Mouse (Mus musculus): ENCODE measurements around the gene Psmd12. TPM values are rescaled to one million over a fixed set of nuclear protein-coding genes. Genes with fewer than 3 reads are reported as not detected.
A peak's percentile ranks its signal among the peaks of the same experiment; 100 is the strongest.

Gene Psmd12
- polyA plus RNA-seq, 1 experiment from 2014 or later, result 89.4 TPM

DNA sequence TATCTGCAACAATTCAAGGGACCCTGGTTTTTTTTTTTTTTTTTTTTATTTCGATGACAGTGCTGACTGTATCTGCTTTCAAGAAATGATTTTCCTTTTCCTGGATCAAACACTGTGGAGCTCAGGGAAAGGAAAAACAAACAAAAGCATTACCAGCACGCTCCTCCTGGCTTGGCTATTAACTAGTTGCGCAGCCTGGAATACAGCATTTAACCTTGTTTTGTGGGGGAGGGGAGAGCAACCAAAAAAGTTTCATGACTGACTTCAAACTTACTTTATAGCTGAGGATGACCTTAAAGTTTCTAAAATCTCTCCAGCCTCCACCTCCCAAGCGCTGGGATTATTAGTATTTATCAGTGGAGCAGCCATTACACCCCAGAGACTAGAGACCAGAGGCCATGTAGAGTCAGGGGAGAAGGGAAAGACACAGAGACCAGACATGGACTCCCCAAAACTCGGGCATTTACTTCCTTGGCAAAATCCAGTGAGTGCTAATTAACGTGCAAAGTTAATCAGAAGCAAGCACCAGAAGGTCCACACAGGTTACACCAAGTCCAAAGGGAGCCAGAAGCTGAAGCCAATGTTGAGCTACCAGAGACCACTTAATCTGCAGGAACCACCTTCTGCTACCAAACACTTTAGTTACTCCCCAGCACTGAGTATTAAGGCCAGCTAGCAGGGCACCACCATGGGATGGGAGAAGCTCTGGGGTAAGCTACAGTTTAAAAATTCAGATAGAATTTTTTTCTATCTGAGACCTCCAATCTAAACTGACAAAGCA, 12.5 kb upstream of the Psmd12 start:
- Histone ChIP-seq H3K27me3 (replicated peaks; ENCODE audit: control insufficient read depth, insufficient read depth, low read length) (no peaks in the 10 kb centered on the region), H3K36me3 (ENCODE audit: control insufficient read depth, insufficient read depth) (no peaks in the 10 kb centered on the region), H3K4me1 (replicated peaks; ENCODE audit: control insufficient read depth, insufficient read depth, low read length) (no peaks in the 10 kb centered on the region), H3K4me3 (ENCODE audit: low read depth, low read length) (no peak overlapping the region), H3K27ac (ENCODE audit: low read depth, low read length) (no peak overlapping the region), H3K9me3 (ENCODE audit: control insufficient read depth) (no peaks in the 10 kb centered on the region), H3K9ac (ENCODE audit: low read depth, low read length) (no peak overlapping the region), H3K4me2 (replicated peaks; ENCODE audit: low read depth) (no peak overlapping the region)
- no peak for TF ChIP-seq CTCF (IDR thresholded peaks at IDR 0.05; ENCODE audit: low read depth)
- 59% methylated on average over 6 of the region's 6 CpGs for WGBS
- no peak for ATAC-seq

DNA sequence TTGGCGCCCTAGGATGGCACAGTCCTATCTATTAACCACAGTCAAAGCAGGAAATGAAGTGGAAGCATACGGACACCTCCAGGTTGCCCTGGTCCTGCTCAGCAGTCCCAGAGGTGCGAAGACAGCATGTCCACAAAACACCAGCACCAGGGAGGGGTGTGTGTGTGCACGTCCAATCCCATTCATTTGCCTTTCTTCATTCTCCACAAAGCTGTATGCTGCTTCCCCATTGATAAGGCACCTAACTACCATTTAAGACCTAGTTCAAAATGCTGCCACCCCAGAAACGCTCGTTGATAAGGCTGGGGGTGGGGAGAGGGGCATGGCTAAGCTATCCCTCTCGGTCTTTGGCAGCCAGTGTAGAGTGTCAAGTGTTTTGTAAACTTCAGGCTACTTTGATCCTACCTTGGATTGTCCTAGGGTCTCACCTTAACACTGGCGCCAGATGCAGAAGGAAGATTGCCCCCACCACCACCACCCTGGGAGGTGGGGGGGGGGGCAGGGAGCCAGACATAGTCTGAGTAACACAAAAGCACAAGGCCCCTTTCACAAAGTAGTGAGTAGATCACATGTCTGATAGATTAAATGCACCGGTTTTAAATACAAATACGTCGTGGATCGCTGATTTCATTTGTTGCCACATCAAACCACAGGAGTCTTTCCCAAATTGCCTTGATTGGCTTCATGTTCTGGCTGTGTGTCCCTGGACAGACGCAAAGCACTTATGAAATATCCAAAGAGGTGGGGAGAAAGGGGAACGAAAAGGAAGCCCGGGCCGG, 10.8 kb upstream of the Psmd12 start:
- no peaks in the 10 kb centered on the region for H3K9me3 ChIP-seq (ENCODE audit: control insufficient read depth)
- ATAC-seq, result no peak
- TF ChIP-seq CTCF (IDR thresholded peaks at IDR 0.05; ENCODE audit: low read depth), result no peak
- H3K4me3 ChIP-seq (ENCODE audit: low read depth, low read length), result peak overlapping the region; percentile 72
- H3K27ac ChIP-seq (ENCODE audit: low read depth, low read length), result no peak overlapping the region
- 25% methylated on average over 16 of the region's 16 CpGs for WGBS
- no peak overlapping the region for H3K9ac ChIP-seq (ENCODE audit: low read depth, low read length)
- peak overlapping the region; percentile 100 for H3K4me2 ChIP-seq (replicated peaks; ENCODE audit: low read depth)
- no peaks in the 10 kb centered on the region for H3K36me3 ChIP-seq (ENCODE audit: control insufficient read depth, insufficient read depth)
- no peaks in the 10 kb centered on the region for H3K4me1 ChIP-seq (replicated peaks; ENCODE audit: control insufficient read depth, insufficient read depth, low read length)
- no peaks in the 10 kb centered on the region for H3K27me3 ChIP-seq (replicated peaks; ENCODE audit: control insufficient read depth, insufficient read depth, low read length)

DNA sequence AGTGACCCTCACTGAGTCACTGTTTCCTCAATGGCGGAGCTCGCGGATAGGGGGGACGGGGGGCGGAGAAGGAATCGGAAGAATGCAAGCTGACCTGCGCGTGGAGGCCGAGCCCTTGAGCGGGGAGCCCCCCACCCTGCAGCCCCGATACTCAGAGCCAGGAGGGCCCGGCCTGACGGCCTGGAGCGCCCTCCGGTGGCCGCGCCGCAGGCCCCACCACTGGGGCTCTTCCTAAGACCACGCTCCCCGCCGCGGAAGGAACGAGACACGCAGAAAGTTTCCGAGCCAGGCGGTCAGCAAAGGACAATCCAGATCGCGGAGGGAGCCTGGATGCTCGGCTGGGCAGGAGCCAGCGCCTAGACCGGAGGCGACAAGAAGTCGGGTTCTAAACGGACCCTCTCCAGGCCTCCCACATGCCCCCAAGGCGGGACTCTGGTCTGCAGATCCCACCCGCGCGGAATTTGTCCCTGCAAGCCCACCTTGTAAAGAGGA, 10.2 kb upstream of the Psmd12 start:
- no peaks in the 10 kb centered on the region for H3K36me3 ChIP-seq (ENCODE audit: control insufficient read depth, insufficient read depth)
- peak overlapping the region; percentile 64 for H3K9ac ChIP-seq (ENCODE audit: low read depth, low read length)
- H3K27ac ChIP-seq (ENCODE audit: low read depth, low read length), result 0 out of 2 replicates have a peak overlapping the region, but pooled peaks have one; percentile 60
- TF ChIP-seq CTCF (IDR thresholded peaks at IDR 0.05; ENCODE audit: low read depth), result peak; percentile 94
- no peaks in the 10 kb centered on the region for H3K9me3 ChIP-seq (ENCODE audit: control insufficient read depth)
- no peaks in the 10 kb centered on the region for H3K4me1 ChIP-seq (replicated peaks; ENCODE audit: control insufficient read depth, insufficient read depth, low read length)
- WGBS, result under 1% methylated on average over 38 of the region's 38 CpGs
- H3K4me2 ChIP-seq (replicated peaks; ENCODE audit: low read depth), result peak overlapping the region; percentile 100
- peak; percentile 59 for ATAC-seq
- no peaks in the 10 kb centered on the region for H3K27me3 ChIP-seq (replicated peaks; ENCODE audit: control insufficient read depth, insufficient read depth, low read length)
- peak overlapping the region; percentile 72 for H3K4me3 ChIP-seq (ENCODE audit: low read depth, low read length)

GRCm38 (mm10) chr11:107469523-107470371, 9.5 kb upstream of the Psmd12 start:
- WGBS, result under 1% methylated on average over 59 of the region's 59 CpGs
- Histone ChIP-seq H3K4me1 (replicated peaks; ENCODE audit: control insufficient read depth, insufficient read depth, low read length) (no peaks in the 10 kb centered on the region), H3K36me3 (ENCODE audit: control insufficient read depth, insufficient read depth) (no peaks in the 10 kb centered on the region), H3K27me3 (replicated peaks; ENCODE audit: control insufficient read depth, insufficient read depth, low read length) (no peaks in the 10 kb centered on the region), H3K9me3 (ENCODE audit: control insufficient read depth) (no peaks in the 10 kb centered on the region), H3K4me3 (ENCODE audit: low read depth, low read length) (peak overlapping the region; percentile 72), H3K9ac (ENCODE audit: low read depth, low read length) (peak overlapping the region; percentile 64), H3K4me2 (replicated peaks; ENCODE audit: low read depth) (peak overlapping the region; percentile 100), H3K27ac (ENCODE audit: low read depth, low read length) (peak overlapping the region; percentile 60)
- TF ChIP-seq CTCF (IDR thresholded peaks at IDR 0.05; ENCODE audit: low read depth), result no peak
- ATAC-seq, result peak; percentile 42; the same call in 1 of the 2 replicates

GRCm38 (mm10) chr11:107470521-107471041, 8.7 kb upstream of the Psmd12 start, which contains the start of gene Pitpnc1:
Gene Pitpnc1 (minus strand): TSS chr11:107470699.
- H3K4me2 ChIP-seq (replicated peaks; ENCODE audit: low read depth), result peak within 1 kb of the TSS; percentile 100
- H3K9ac ChIP-seq (ENCODE audit: low read depth, low read length), result peak within 1 kb of the TSS; percentile 64
- H3K4me1 ChIP-seq (replicated peaks; ENCODE audit: control insufficient read depth, insufficient read depth, low read length), result no peaks in the 10 kb centered on the region
- no peaks in the 10 kb centered on the region for H3K27me3 ChIP-seq (replicated peaks; ENCODE audit: control insufficient read depth, insufficient read depth, low read length)
- peak within 1 kb of the TSS; percentile 60 for H3K27ac ChIP-seq (ENCODE audit: low read depth, low read length)
- peak; percentile 60 for ATAC-seq
- no peaks in the 10 kb centered on the region for H3K9me3 ChIP-seq (ENCODE audit: control insufficient read depth)
- H3K36me3 ChIP-seq (ENCODE audit: control insufficient read depth, insufficient read depth), result no peaks in the 10 kb centered on the region
- TF ChIP-seq CTCF (IDR thresholded peaks at IDR 0.05; ENCODE audit: low read depth), result peak; percentile 35
- peak within 1 kb of the TSS; percentile 72 for H3K4me3 ChIP-seq (ENCODE audit: low read depth, low read length)
- whole genome bisulfite sequencing, result under 1% methylated on average over 36 of the region's 37 CpGs

Data from intestine, postnatal 0 days (tissue).